Mouse (Mus musculus): Measurements from ENCODE around the gene Gm20532.
A peak's percentile ranks its signal among the peaks of the same experiment; 100 is the strongest.

Gm20532 gene

DNA sequence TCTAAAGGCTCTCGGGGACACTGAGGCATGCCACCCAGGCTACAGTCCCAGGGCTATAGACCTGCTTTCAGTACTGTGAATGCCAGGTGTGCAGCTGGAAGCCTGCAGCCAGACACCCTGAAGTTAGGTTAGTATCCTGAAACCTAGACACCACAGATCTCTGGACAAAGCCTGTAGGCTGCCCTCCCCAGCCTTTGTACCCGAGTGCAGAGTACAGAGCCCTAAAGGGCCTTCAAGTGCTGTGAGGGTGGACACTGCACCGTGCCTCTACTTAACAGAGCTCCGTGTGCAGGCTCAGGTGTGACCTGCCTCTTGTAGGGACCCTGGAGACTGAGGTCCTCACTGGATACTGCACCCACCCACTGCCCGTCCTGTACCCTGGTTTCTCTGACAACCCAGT lies 25.9 kb upstream of the Gm20532 start:
- H3K36me3 ChIP-seq (ENCODE audit: control insufficient read depth, insufficient read depth, low read length, poor library complexity, severe bottlenecking) = no peaks in the 10 kb centered on the region
- H3K27me3 ChIP-seq (ENCODE audit: control insufficient read depth, insufficient read depth, low read length, poor library complexity, severe bottlenecking) = no peaks in the 10 kb centered on the region; the same call in 1 of the 2 replicates
- no peak for DNase-seq (ENCODE audit: low read depth, low spot score)

DNA sequence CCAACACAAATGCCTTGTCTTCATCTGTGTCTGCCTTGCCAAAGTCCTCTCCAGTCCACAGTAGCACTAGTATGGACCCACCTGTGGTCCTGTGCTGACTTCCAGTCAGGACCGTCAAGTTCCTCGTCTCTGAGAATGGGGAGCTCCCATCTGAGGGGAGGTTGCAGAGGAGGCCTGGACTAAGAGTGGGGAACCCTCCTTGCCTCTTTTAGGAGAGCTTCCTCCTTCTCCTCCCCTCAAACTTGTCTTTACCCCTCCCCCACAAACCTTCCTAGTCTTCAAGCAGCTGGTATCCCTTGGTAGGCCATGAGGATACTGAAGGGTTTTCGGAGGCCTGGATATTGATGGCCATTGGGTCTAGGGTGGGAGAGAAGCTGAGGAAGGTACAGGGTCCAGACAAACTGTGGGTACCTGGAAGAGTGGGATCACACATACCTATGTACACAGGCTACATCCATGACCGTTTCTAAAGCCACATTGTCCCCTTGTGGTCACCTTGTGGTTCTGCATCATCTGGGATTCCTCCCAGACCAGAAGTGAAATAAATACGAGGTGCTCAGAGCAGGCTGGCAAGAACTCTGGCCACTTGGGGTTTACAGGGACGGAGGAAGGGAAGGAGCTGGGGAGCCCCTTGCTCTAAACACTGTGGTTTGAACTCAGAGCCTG lies 25.0 kb upstream of the Gm20532 start:
- peak; percentile 59 for DNase-seq (ENCODE audit: low read depth, low spot score)
- H3K27me3 ChIP-seq (ENCODE audit: control insufficient read depth, insufficient read depth, low read length, poor library complexity, severe bottlenecking) = no peaks in the 10 kb centered on the region; the same call in 1 of the 2 replicates
- no peaks in the 10 kb centered on the region for H3K36me3 ChIP-seq (ENCODE audit: control insufficient read depth, insufficient read depth, low read length, poor library complexity, severe bottlenecking)

DNA sequence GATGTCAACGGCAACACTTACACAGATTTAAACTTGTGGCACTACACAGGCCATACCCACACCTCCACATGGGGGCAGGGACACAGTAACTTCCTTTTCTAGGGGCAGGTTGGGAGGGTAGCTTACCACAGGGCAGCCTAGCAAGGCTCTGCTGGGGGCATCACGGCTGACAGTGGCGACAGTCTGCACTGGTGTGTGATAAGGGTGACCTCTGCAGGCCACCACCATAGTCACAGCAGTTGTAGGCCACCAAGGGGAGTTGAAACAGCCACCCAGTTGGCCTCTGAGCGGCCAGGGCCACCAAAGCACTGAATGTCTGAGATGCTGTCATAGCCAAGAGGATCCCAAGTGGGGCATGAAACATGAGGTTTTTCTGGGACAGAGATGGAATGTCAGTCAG lies 20.2 kb upstream of the Gm20532 start:
- Histone ChIP-seq H3K36me3 (ENCODE audit: control insufficient read depth, insufficient read depth, low read length, poor library complexity, severe bottlenecking) (no peaks in the 10 kb centered on the region), H3K27me3 (ENCODE audit: control insufficient read depth, insufficient read depth, low read length, poor library complexity, severe bottlenecking) (no peaks in the 10 kb centered on the region; the same call in 1 of the 2 replicates)
- DNase-seq (ENCODE audit: low read depth, low spot score) = peak; percentile 87

DNA sequence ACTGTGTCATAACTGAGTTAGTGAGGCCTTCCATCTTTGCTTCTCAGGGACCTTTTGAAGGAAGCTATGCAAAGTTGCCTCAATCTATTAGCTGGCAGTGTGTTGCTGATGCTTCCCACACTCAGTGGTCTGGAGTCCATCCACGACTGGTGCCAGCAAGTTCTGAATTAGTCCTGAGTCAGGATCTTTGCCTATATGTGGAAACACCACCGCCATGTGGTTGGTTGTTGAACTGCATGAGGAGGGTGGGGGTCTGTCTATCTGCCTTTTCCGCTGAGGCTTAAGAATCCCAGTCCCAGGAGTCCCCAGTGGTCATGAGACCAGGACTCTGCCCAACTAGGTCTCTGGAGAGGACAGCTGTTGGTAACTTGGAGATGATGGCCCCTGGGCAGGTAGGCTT lies 16.4 kb upstream of the Gm20532 start:
- DNase-seq (ENCODE audit: low read depth, low spot score) = peak; percentile 60
- no peaks in the 10 kb centered on the region for H3K36me3 ChIP-seq (ENCODE audit: control insufficient read depth, insufficient read depth, low read length, poor library complexity, severe bottlenecking)

DNA sequence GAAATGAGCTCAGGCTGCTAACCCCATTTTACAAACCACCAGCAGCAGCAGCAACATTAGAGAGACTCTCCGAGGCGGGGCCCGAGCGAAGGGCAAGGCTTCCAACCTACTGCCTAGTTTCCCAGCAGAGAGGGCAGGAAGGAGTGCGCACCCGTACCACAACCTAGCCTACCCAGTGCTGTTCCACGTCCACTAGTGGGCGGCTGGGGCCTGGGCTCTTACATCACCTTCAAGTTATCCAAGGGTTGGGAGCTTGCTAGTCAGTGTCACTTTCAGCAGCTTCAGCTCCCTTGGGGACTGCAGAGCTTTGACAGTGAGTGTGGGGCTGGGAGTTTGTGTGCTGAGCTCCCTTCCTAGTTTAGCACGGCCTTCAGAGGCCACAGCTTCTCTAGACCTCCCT lies 15.0 kb upstream of the Gm20532 start:
- no peak for DNase-seq (ENCODE audit: low read depth, low spot score)
- Histone ChIP-seq H3K27me3 (ENCODE audit: control insufficient read depth, insufficient read depth, low read length, poor library complexity, severe bottlenecking) (no peaks in the 10 kb centered on the region), H3K36me3 (ENCODE audit: control insufficient read depth, insufficient read depth, low read length, poor library complexity, severe bottlenecking) (no peaks in the 10 kb centered on the region)

More for the DNA sequence above, 16.4 kb upstream of the Gm20532 start:
- H3K27me3 ChIP-seq (ENCODE audit: control insufficient read depth, insufficient read depth, low read length, poor library complexity, severe bottlenecking) = no peaks in the 10 kb centered on the region

DNA sequence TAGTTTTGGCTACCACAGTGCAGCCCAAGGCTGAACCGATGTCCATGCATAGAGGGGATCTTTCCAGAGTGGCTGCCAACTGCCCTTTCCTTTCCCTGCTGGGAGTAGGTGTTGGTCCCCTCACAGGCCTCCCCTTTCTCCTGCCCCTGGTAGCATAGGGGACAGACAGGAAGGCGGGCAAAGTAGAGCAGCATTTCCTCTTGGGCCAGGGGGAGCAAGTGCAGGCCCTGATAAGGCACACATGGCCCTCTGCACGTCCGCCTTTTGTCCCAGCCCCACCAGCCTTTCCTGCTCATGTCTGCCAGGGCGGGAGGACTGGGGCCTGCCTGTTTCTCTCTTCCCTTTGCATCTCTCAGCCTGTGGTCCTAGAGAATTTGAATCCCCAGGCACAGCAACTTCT lies 14.6 kb upstream of the Gm20532 start:
- no peaks in the 10 kb centered on the region for H3K36me3 ChIP-seq (ENCODE audit: control insufficient read depth, insufficient read depth, low read length, poor library complexity, severe bottlenecking)
- DNase-seq (ENCODE audit: low read depth, low spot score) = no peak
- H3K27me3 ChIP-seq (ENCODE audit: control insufficient read depth, insufficient read depth, low read length, poor library complexity, severe bottlenecking) = no peaks in the 10 kb centered on the region

DNA sequence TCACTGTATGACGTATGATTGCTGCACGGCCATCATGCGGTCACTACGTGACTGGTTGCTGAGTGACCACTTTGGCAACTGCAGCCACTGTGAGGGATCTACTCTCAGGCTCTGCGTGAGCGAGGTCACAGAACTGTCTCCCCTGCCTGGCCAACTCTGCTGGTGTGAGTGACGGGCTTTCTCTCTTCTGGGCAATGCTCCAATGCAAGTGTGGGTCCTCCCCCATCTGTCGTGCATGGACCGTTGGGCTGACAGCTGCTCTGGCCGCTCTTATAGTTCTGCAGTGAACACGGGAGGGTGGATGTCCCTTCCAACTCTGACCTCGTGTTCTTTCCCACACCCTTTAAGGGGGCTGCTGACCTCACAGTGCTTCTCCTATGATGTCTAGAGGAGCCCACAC lies 13.0 kb upstream of the Gm20532 start:
- Histone ChIP-seq H3K36me3 (ENCODE audit: control insufficient read depth, insufficient read depth, low read length, poor library complexity, severe bottlenecking) (no peaks in the 10 kb centered on the region), H3K27me3 (ENCODE audit: control insufficient read depth, insufficient read depth, low read length, poor library complexity, severe bottlenecking) (no peaks in the 10 kb centered on the region)
- no peak for DNase-seq (ENCODE audit: low read depth, low spot score)

DNA sequence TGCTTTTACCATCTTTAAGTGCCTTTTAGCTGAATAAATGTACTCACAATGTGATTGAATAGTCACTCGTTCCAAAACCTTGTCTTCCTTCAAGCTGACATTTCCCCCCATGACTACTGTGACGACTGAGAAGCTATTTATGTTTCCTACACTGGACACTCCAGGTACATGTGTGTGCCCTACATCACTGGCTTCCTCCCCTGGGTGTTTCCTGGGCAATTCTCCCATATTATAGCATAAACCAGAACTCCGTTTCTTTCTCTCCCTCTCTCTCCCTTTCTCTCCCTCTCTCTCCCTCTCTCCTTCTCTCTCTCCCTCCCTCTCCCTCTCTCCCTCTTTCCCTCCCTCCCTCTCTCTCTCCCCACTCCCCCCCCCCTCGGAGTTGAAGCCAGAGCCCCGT lies 12.6 kb upstream of the Gm20532 start:
- Histone ChIP-seq H3K36me3 (ENCODE audit: control insufficient read depth, insufficient read depth, low read length, poor library complexity, severe bottlenecking) (no peaks in the 10 kb centered on the region), H3K27me3 (ENCODE audit: control insufficient read depth, insufficient read depth, low read length, poor library complexity, severe bottlenecking) (no peaks in the 10 kb centered on the region)
- no peak for DNase-seq (ENCODE audit: low read depth, low spot score)

DNA sequence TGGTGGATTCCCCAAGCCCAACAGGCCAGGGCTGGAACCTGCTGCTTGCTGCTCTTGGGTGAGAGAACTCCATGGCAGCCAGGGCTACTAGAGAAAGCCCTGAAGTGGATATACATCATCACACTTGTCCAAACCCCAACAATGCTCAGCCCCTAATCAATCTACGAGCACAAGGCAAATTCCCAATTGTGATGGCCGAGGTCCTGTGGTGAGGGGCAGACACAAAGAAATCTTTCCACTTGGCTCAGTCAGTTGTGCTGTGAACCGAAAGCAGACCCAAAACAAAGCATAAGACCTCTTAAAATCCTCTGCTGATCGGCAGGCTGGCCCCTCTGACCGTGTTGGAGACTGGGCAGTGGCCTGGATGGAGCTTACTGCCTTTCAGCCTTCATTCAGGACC lies 11.6 kb upstream of the Gm20532 start:
- no peaks in the 10 kb centered on the region for H3K36me3 ChIP-seq (ENCODE audit: control insufficient read depth, insufficient read depth, low read length, poor library complexity, severe bottlenecking)
- no peak for DNase-seq (ENCODE audit: low read depth, low spot score)
- H3K27me3 ChIP-seq (ENCODE audit: control insufficient read depth, insufficient read depth, low read length, poor library complexity, severe bottlenecking) = no peaks in the 10 kb centered on the region

DNA sequence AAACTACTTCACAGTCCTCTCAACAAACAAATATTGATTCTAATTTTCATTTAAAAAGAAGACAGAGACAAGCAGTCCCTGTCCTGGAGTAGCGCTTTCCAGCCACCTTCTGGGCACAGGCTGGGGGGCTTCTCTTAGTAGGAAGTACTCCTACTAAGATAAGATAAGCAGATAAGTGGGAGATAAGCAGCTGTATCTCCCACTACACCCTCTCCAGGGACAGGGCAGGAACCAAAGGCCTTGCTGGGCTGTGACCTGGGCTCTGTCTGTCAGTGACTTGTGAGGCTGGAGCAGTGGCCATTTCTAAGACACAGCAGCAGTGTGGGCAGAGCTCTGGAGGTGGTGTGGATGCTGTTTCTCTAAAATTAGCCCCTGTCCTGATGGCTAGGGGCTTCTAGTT lies 11.1 kb upstream of the Gm20532 start:
- Histone ChIP-seq H3K27me3 (ENCODE audit: control insufficient read depth, insufficient read depth, low read length, poor library complexity, severe bottlenecking) (no peaks in the 10 kb centered on the region), H3K36me3 (ENCODE audit: control insufficient read depth, insufficient read depth, low read length, poor library complexity, severe bottlenecking) (no peaks in the 10 kb centered on the region)
- DNase-seq (ENCODE audit: low read depth, low spot score) = no peak

DNA sequence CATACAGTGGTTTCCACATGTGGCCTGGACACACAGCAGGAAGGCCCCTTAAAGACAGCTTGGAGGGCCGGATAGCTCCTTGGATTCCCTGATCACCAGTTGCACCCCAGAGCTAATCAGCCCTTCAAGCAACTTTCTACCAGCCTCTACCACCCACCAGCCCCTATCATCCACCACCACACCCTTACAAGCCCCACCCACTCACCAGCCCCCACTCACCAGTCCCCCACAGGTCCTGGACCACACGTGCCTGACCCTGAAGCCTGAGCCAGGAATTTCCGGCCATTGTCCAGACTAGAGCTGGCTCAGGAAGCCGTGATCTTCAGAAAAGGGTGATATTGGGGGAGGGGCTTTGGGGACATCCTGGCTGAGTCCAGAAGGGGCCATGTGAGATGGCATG lies 10.6 kb upstream of the Gm20532 start:
- no peaks in the 10 kb centered on the region for H3K27me3 ChIP-seq (ENCODE audit: control insufficient read depth, insufficient read depth, low read length, poor library complexity, severe bottlenecking)
- no peaks in the 10 kb centered on the region for H3K36me3 ChIP-seq (ENCODE audit: control insufficient read depth, insufficient read depth, low read length, poor library complexity, severe bottlenecking)
- no peak for DNase-seq (ENCODE audit: low read depth, low spot score)

DNA sequence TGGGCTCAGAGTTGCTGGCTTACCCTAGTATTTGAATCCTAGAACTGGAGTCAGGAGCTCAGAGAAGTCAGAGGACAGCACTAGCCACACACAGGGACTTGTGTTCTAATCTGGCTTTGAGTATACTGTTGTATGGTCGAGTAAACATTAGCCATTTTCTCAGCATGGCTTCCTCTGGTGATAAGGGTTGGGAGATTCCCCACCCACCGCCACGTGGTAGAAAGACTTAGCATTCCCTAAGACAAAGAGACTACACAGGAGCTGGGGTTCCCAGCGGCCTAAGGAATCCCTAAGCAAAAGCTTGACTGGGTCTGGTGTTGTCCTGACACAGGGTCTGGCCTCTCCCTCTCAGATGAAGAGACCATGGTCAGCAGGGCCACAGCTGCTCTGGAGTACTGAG lies 10.0 kb upstream of the Gm20532 start:
- no peak for DNase-seq (ENCODE audit: low read depth, low spot score)

DNA sequence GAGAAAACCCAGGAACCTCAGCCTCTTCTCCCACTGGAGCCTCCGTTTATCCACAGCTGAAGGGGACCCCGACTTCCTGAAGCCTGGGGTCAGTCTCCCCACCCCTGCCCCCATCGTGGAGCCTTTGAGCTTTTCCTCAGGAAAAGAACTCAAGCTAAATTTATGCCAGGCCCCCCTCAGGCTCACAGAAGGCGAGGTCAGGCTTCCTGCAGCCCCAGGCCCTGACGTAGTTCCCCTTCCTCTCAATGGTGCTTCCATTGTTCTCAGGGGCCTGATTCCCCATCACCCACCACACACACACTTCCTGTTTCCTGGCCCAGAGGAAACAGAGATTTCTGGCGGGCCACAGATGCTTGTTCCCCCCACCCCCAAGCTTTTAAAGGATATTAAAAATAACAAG lies 8.1 kb upstream of the Gm20532 start:
- H3K27me3 ChIP-seq (ENCODE audit: control insufficient read depth, insufficient read depth, low read length, poor library complexity, severe bottlenecking) = no peaks in the 10 kb centered on the region
- peak; percentile 26 for DNase-seq (ENCODE audit: low read depth, low spot score)
- H3K36me3 ChIP-seq (ENCODE audit: control insufficient read depth, insufficient read depth, low read length, poor library complexity, severe bottlenecking) = no peaks in the 10 kb centered on the region

More for the DNA sequence above, 10.0 kb upstream of the Gm20532 start:
- Histone ChIP-seq H3K36me3 (ENCODE audit: control insufficient read depth, insufficient read depth, low read length, poor library complexity, severe bottlenecking) (no peaks in the 10 kb centered on the region), H3K27me3 (ENCODE audit: control insufficient read depth, insufficient read depth, low read length, poor library complexity, severe bottlenecking) (no peaks in the 10 kb centered on the region)

DNA sequence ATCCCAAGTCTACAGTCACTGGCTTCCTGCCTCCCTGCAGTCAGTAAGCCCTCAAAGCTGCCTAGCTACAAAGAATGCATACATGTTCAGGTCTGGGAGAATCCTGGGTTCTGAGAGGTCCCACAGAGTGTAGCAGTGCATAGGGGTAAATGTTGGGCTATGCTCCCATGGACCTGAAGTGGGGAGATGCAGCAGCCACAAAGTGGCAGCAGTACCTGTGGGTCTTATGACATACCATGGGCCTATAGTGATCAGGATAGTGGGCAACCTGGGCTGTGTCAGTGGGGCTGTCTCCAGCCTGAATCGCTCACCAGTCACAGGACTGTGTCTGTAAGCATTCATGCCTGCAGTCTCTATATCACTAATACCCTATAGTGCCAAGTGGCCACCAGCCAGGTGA lies 6.7 kb upstream of the Gm20532 start, which contains the start of gene Egfl7:
Gene Egfl7 (plus strand): TSS at position 301 of the 400 bp plus-strand sequence.
- DNase-seq (ENCODE audit: low read depth, low spot score) = no peak
- no peaks in the 10 kb centered on the region for H3K27me3 ChIP-seq (ENCODE audit: control insufficient read depth, insufficient read depth, low read length, poor library complexity, severe bottlenecking)

DNA sequence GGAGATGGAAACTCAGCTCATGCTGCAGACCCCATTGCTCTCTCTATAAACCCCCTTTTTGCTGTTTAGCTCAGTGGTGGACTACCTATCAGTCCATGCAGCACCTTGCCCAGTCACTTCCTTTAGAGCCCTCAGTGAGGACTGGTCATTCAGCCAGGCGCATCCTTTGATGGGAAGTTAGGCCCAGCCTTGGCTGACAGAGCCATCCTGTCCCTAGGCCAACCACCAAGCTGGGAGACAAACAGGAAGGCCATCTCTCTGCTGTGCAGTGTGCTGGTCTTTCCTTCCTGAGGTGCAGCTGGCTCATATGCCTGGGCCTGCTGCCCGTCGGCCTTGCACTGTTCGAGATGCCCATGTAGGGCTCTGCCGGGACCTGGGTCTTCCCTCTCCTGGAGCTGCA lies 5.7 kb upstream of the Gm20532 start:
- Histone ChIP-seq H3K36me3 (ENCODE audit: control insufficient read depth, insufficient read depth, low read length, poor library complexity, severe bottlenecking) (no peaks in the 10 kb centered on the region), H3K27me3 (ENCODE audit: control insufficient read depth, insufficient read depth, low read length, poor library complexity, severe bottlenecking) (no peaks in the 10 kb centered on the region)
- no peak for DNase-seq (ENCODE audit: low read depth, low spot score)

More for the DNA sequence above, 6.7 kb upstream of the Gm20532 start, which contains the start of gene Egfl7:
- H3K36me3 ChIP-seq (ENCODE audit: control insufficient read depth, insufficient read depth, low read length, poor library complexity, severe bottlenecking) = no peaks in the 10 kb centered on the region

DNA sequence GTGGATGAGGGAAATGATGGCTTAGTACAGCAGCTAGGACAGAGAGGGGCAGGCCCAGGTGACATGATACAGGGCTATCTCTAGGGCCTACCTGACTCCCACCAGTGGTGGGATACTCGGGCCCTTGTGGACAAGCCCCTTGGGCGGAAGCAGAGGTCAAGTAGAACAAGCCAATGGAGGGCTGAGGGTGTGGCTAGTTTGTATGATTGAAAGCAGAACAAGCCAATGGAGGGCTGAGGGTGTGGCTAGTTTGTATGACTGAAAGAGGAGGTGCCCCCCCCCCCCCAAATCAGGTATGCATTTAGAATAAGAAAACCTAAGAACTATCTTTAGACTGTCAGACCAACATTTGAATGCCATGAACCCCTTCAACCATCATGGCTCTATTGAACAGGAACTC lies 4.2 kb upstream of the Gm20532 start:
- Histone ChIP-seq H3K36me3 (ENCODE audit: control insufficient read depth, insufficient read depth, low read length, poor library complexity, severe bottlenecking) (no peaks in the 10 kb centered on the region), H3K27me3 (ENCODE audit: control insufficient read depth, insufficient read depth, low read length, poor library complexity, severe bottlenecking) (no peaks in the 10 kb centered on the region)
- peak; percentile 15 for DNase-seq (ENCODE audit: low read depth, low spot score)

All from splenic B cell, adult 2 months (primary cell).